Mouse (Mus musculus) lung, adult 2 months (tissue): ENCODE measurements at regions not wholly inside any gene's neighbourhood (a gene's known extent, or its start where the extent isn't known, plus 50 kb on each side); places are given as distances from the start of the nearest gene placed in this dataset.
A peak's percentile ranks its signal among the peaks of the same experiment; 100 is the strongest.

Experiments
- DNase-seq: peaks from one replicate; pipeline ENCODE4 v3.0.0; 2022
- H3K4me1 ChIP-seq: fragments of 200-500 bp; 2 replicates; pipeline ENCODE4 v1.6.1; 2011; ENCODE audit warnings: low read length; ENCODE audit not compliant: control insufficient read depth, insufficient read depth
- H3K4me3 ChIP-seq: fragments of 200-500 bp; replicated peaks from 2 replicates; pipeline ENCODE3; 2011; ENCODE audit warnings: low read depth, mild to moderate bottlenecking, control low read depth, low read length; ENCODE audit errors: extremely low read depth
- CTCF ChIP-seq: fragments of 200-500 bp; IDR thresholded peaks from 2 replicates; pipeline ENCODE4 v1.5.1; 2011; ENCODE audit warnings: mild to moderate bottlenecking, low read length, control low read depth; ENCODE audit not compliant: insufficient read depth
- POLR2A ChIP-seq: fragments of 200-500 bp; IDR thresholded peaks from 2 replicates; pipeline ENCODE4 v1.6.1; 2011; ENCODE audit warnings: low read depth, mild to moderate bottlenecking, control low read depth, low read length, borderline replicate concordance; ENCODE audit errors: extremely low read depth
- WGBS: fragments of 180-500 bp; shearing (Covaris S2); methylation state at CpG from one replicate; pipeline ENCODE4 v1.1.7; 2018; 5-methylcytosine and 5-hydroxymethylcytosine counted together

DNA sequence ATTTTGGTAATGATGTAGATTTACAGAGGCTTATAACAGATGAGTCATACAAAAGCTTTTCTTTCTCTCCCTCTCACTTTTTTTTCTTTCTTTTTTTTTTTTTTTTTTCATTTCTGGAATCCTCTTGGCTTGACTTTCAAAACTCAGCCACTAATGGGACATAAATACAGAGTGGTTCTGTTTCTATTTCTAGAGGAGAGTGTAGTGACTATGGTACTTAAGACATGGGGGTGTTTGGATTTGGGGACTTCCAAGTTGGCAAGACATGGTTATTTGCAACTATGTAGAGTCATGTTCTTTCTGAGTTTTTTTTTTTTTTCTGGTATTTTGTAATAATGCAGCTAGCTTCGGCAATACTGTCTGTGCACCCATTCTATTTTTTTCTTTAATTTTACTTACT lies 324.8 kb downstream of the Bckdhb start:
- Histone ChIP-seq H3K4me3 (no peak overlapping the region), H3K4me1 (no peaks in the 10 kb centered on the region; the same call in 1 of the 2 replicates)
- 67% methylated on average over 1 of the region's 1 CpGs for WGBS
- TF ChIP-seq POLR2A (no peak), CTCF (no peak)
- no peak for DNase-seq

DNA sequence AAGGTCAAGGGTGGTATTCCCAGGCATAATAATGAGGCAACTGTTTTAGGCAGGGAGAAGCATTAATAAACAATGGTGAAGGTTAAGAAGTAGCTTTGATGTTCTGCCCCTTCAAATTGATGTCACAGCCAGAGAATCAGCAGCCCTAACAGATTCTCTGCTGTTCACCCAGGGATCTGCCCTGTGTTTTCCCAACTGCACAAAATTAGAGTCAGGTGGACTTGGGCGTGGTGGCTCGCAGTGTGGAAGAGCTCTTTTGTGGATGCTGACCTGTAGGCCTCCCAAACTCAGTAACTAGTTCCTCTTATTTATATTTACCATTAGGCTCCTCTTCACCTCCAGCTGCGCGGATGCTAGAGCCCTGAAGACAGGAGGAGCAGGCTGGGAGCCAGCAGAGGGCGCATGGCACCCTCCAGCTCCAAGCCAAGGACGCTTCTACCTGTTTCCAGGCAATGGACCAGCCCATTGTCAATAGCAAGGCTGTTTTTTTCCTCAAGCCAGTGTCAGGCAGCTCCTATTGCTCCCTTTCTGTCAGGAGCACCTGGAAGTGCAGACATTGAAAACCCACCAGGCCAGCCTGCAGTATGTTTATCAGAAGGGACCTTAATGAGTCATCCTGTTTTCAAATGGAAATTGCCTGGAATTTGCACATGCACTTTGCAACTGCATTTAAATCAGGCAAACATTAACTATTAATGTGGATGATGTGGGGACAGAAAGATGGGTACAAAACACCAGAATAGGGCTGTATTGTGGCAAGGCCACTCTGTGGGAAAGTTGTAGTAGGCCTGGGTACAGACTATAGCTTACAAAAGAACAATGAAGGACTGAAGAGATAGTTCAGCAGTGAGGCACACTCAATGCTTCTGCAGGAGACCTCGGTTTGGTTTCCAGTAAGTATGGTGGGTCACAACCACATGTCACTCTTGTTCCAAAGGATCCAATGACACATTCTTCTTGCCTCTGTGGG lies 328.4 kb downstream of the Bckdhb start:
- H3K4me3 ChIP-seq, result no peak overlapping the region
- WGBS, result 20% methylated on average over 7 of the region's 7 CpGs
- peak; percentile 54 for TF ChIP-seq CTCF
- TF ChIP-seq POLR2A, result no peak
- H3K4me1 ChIP-seq, result no peaks in the 10 kb centered on the region; the same call in 1 of the 2 replicates
- DNase-seq, result peak; percentile 17

DNA sequence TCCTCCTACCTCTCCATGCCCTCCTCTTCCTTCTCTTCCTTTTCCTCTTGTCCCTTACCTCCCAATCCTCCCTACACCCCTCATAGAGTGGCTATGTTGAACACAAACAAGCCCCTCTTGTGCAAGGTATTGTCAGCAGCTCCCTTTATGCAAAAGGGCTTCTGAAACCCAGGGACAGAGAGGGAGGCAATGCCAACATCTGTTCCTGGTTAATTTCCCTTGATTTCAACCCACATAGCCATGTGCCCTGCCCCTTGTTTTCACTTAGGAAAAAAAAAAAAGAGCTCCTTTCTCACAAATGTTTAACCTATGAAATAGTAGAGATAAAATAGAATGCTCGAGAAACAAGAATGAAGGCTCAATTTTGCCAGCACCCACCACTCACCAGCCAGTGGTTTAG lies 333.5 kb downstream of the Bckdhb start:
- no peak for TF ChIP-seq CTCF
- TF ChIP-seq POLR2A, result no peak
- Histone ChIP-seq H3K4me3 (no peak overlapping the region), H3K4me1 (no peaks in the 10 kb centered on the region)
- no peak for DNase-seq
- 75% methylated on average over 1 of the region's 1 CpGs for WGBS

DNA sequence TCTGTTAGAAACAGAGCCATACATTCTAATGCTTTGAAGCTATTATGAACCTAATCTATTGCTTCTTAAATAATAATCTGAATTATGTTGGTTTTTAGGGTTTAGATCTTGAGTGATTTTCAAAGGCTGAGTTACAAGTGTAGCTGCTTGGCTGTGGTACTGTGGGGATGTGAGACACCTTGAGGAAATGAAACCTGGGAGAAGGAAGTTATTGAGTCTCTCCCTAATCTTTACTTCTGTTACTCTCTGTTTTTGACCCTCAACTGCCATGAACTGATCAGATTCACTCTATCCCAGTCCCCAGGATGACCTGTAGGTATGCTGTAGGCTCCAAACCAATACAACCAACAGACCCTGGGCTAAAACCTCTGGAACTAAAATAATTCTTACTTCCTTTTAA lies 334.8 kb downstream of the Bckdhb start:
- TF ChIP-seq POLR2A (no peak), CTCF (no peak)
- no peaks in the 10 kb centered on the region for H3K4me1 ChIP-seq
- H3K4me3 ChIP-seq, result no peak overlapping the region
- no peak for DNase-seq

DNA sequence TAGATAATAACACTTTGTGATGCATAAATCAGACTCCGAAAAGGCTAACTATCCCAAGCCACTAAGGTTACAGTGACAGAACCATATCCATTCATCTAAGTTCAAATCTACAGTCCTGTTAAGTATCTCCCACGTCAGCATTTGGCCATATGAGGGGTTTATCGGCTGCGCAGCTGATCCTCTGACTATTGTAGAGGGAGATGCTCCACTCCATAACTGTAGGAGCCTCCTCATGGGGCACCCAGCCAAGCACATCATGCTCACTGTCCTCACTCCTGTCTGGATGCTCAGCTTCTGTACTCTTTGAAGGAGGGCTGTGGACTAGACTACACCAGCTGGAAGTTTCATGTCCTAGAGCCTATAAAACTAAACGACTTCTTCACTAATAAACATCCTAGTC lies 337.2 kb downstream of the Bckdhb start:
- TF ChIP-seq CTCF, result no peak
- TF ChIP-seq POLR2A, result no peak
- Histone ChIP-seq H3K4me3 (no peak overlapping the region), H3K4me1 (no peaks in the 10 kb centered on the region)
- no peak for DNase-seq
- 63% methylated on average over 5 of the region's 5 CpGs for WGBS

DNA sequence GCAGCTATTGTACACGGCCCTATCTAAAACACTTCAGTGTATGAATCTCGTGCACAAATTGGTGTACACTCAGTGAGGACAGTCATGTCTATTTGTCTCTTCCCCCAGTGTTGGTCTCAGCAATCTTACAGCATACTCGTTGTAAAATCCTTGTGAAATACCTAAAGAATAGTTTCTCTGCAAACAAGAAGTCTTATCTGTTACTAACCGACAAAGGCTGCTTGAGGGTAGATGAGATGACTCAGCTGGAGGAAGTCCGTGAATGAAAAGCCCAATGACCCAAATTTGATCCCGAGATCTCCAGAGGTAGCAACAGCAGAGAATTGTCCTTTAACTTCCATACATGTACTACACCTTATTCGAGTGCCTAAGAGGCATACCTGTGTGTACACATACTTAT lies 342.0 kb downstream of the Bckdhb start:
- 46% methylated on average over 7 of the region's 7 CpGs for WGBS
- no peaks in the 10 kb centered on the region for H3K4me1 ChIP-seq
- TF ChIP-seq POLR2A, result no peak
- TF ChIP-seq CTCF, result no peak
- no peak for DNase-seq
- H3K4me3 ChIP-seq, result no peak overlapping the region

DNA sequence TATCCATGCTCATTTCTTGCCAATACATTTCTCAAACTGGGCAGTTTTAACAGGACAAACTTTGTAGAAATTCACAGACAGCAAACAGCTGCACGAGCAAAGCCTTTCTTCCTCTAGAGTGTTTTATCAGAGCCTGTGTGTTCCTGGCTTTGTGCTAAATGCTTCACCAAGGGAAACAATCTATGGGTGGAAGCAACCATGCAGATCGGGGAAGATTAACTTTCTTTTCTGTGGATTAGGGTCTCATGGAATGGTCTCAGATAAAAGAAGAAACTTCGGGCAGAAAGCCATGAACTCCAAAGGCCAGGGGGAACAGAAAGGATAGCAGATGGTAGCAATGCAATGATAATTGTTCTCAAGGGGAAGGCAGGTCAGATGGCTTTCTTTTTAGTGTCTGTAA lies 349.7 kb downstream of the Bckdhb start:
- Histone ChIP-seq H3K4me3 (no peak overlapping the region), H3K4me1 (no peaks in the 10 kb centered on the region)
- DNase-seq, result no peak
- no peak for TF ChIP-seq POLR2A
- no peak for TF ChIP-seq CTCF
- 46% methylated on average over 3 of the region's 3 CpGs for WGBS

DNA sequence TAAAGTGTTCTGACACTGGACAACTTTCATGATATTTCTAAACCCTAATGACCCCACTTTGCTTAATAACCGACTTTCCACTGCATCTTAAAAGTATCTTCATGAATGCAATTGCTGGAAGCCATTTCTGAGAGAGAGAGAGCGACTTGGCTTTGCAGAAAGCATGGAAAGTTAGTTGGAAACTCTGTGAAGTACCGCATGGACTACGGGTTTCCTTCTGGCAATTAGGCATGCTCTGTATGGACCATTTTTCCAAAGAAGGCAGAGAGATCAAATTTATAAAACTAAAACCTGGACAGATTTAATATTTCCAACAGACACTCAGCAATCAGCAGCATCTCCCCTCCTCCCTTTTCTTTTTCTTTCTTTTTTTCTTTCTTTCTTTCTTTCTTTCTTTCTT lies 353.4 kb downstream of the Bckdhb start:
- H3K4me3 ChIP-seq, result no peak overlapping the region
- H3K4me1 ChIP-seq, result no peaks in the 10 kb centered on the region
- no peak for DNase-seq
- 90% methylated on average over 4 of the region's 4 CpGs for WGBS
- TF ChIP-seq POLR2A (no peak), CTCF (no peak)

DNA sequence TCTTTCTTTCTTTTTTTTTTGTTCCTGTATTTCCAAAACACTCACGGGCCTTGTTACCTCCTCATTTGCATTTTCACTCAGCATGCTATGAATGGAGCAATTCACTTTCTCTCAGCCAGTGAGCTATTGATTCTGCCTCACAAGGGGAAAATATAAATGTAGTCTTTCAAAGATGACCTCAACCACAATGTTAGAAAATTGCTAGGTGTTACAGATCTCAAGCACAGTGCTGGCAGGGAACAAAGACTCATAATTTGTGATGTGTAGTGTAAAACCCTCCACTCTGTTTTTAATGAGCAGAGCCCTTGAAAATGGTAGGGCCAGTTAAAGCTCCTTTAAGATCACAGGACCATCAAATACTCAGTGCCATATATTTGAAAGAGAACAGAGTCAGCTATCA lies 353.8 kb downstream of the Bckdhb start:
- Histone ChIP-seq H3K4me3 (no peak overlapping the region), H3K4me1 (no peaks in the 10 kb centered on the region)
- DNase-seq, result no peak
- TF ChIP-seq CTCF (no peak), POLR2A (no peak)
- 71% methylated on average over 1 of the region's 1 CpGs for WGBS

DNA sequence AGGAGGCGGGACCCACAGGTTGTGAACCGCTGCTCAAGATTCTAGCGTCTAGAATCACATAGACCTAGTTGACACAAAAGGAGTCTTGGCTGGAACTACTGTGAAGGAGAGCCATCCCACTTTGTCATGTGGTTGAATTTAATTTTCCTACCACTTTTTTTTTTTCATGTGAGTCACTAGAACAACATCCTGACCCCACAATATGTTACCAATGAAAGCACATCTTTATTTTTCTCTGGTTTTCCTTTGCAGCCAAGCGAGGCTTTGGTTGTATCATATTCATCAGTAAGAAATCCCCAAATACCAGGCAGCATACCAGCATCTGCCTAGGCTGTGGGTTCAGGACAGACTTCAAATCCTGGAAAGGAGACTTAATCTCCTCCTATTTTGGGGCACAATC lies 356.0 kb downstream of the Bckdhb start:
- Histone ChIP-seq H3K4me1 (no peaks in the 10 kb centered on the region), H3K4me3 (no peak overlapping the region)
- TF ChIP-seq CTCF, result no peak
- no peak for TF ChIP-seq POLR2A
- no peak for DNase-seq
- WGBS, result 87% methylated on average over 4 of the region's 4 CpGs
